Mouse (Mus musculus): ENCODE measurements at regions not wholly inside any gene's neighbourhood (a gene's known extent, or its start where the extent isn't known, plus 50 kb on each side); places are given as distances from the start of the nearest gene placed in this dataset.

GRCm38 (mm10) chr1:169332165-169332564, 199.1 kb downstream of the Nuf2 start:
- TF ChIP-seq POLR2A (IDR thresholded peaks at IDR 0.05; ENCODE audit: low read depth, low read length) (no peak), CTCF (IDR thresholded peaks at IDR 0.05; ENCODE audit: extremely low read depth, insufficient read length, insufficient replicate concordance, low read depth, low read length) (no peak)
